Mouse (Mus musculus) lung, embryonic 14.5 days (tissue): Measurements from ENCODE around the gene Sorbs2. TPM values are rescaled to one million over a fixed set of nuclear protein-coding genes. Genes with fewer than 3 reads are reported as not detected.

Experiments
- ATAC-seq: fragments of 200-750 bp; cut with Nextera tagmentation; 2 replicates; pipeline ENCODE4 v1.8.0; 2017; ENCODE audit warnings: mild to moderate bottlenecking, moderate TSS enrichment, moderate library complexity; ENCODE audit not compliant: insufficient read depth
- DNase-seq: peaks from one replicate; pipeline ENCODE4 v3.0.0-alpha.2; 2015
- H3K27ac ChIP-seq: fragments of 300-500 bp; sonication (generic); 2 replicates; pipeline ENCODE4 v1.5.1; 2014; ENCODE audit warnings: low read depth, mild to moderate bottlenecking, moderate library complexity
- H3K27me3 ChIP-seq: fragments of 300-500 bp; sonication (generic); 2 replicates; pipeline ENCODE4 v1.6.1; 2014; ENCODE audit warnings: low read length, control low read depth; ENCODE audit not compliant: insufficient read depth
- H3K36me3 ChIP-seq: fragments of 300-500 bp; sonication (generic); 2 replicates; pipeline ENCODE4 v1.6.1; 2014; ENCODE audit warnings: control low read depth; ENCODE audit not compliant: insufficient read depth
- H3K4me1 ChIP-seq: fragments of 300-500 bp; sonication (generic); 2 replicates; pipeline ENCODE4 v1.6.1; 2014; ENCODE audit warnings: antibody characterized with exemption, control low read depth; ENCODE audit not compliant: insufficient read depth
- H3K4me2 ChIP-seq: fragments of 300-500 bp; sonication (generic); 2 replicates; pipeline ENCODE4 v1.6.1; 2014; ENCODE audit warnings: mild to moderate bottlenecking
- H3K4me3 ChIP-seq: fragments of 300-500 bp; sonication (generic); 2 replicates; pipeline ENCODE4 v1.5.1; 2014; ENCODE audit warnings: low read depth, low read length
- H3K9ac ChIP-seq: fragments of 300-500 bp; sonication (generic); 2 replicates; pipeline ENCODE4 v1.6.1; 2014
- H3K9me3 ChIP-seq: fragments of 300-500 bp; sonication (generic); 2 replicates; pipeline ENCODE4 v1.6.1; 2016; ENCODE audit warnings: low read depth, low read length, control low read depth
- CTCF ChIP-seq: IDR thresholded peaks from 2 replicates; pipeline ENCODE4 v1.5.1; 2016; ENCODE audit warnings: antibody characterized with exemption, low read depth
- WGBS: fragments of 180-500 bp; shearing (Covaris S2); extraction: QIAGEN DNeasy Blood & Tissue Kit; methylation state at CpG from one replicate; pipeline ENCODE4 v1.1.7; 2014; 5-methylcytosine and 5-hydroxymethylcytosine counted together
- polyA plus RNA-seq: library from polyadenylated mRNA; unstranded; fragments of >200 nt; fragmentation: Nextera tagmentation; extraction: Ambion mirVana; gene quantifications from 2 replicates; pipeline ENCODE4 v1.2.1, GENCODE M21; 2014

Gene Sorbs2
- polyA plus RNA-seq, 1 experiment from 2014 or later = 23.3 TPM

GRCm38 (mm10) chr8:45709098-45709497 is 201.5 kb downstream of the Sorbs2 start:
- no peak for ATAC-seq
- Histone ChIP-seq H3K4me1 (no peaks in the 10 kb centered on the region), H3K4me2 (no peak overlapping the region), H3K36me3 (no peaks in the 10 kb centered on the region), H3K9ac (no peak overlapping the region), H3K9me3 (no peaks in the 10 kb centered on the region), H3K4me3 (no peak overlapping the region), H3K27me3 (no peaks in the 10 kb centered on the region), H3K27ac (no peak overlapping the region)
- no peak for DNase-seq
- 79% methylated on average over 4 of the region's 4 CpGs for WGBS
- TF ChIP-seq CTCF = no peak

GRCm38 (mm10) chr8:45709734-45710133 is 202.1 kb downstream of the Sorbs2 start:
- Histone ChIP-seq H3K4me1 (no peaks in the 10 kb centered on the region), H3K27me3 (no peaks in the 10 kb centered on the region), H3K9me3 (no peaks in the 10 kb centered on the region), H3K9ac (no peak overlapping the region), H3K4me3 (no peak overlapping the region), H3K36me3 (no peaks in the 10 kb centered on the region), H3K27ac (no peak overlapping the region), H3K4me2 (no peak overlapping the region)
- DNase-seq = no peak
- no peak for ATAC-seq
- TF ChIP-seq CTCF = no peak
- WGBS = 72% methylated on average over 4 of the region's 4 CpGs

GRCm38 (mm10) chr8:45712610-45713009 is 205.0 kb downstream of the Sorbs2 start:
- DNase-seq (no peak), ATAC-seq (no peak)
- Histone ChIP-seq H3K27ac (no peak overlapping the region), H3K9ac (no peak overlapping the region), H3K4me3 (no peak overlapping the region), H3K27me3 (no peaks in the 10 kb centered on the region), H3K4me1 (no peaks in the 10 kb centered on the region), H3K36me3 (no peaks in the 10 kb centered on the region), H3K4me2 (no peak overlapping the region), H3K9me3 (no peaks in the 10 kb centered on the region)
- 82% methylated on average over 6 of the region's 6 CpGs for WGBS
- no peak for TF ChIP-seq CTCF

- ATAC-seq = no peak
- Histone ChIP-seq H3K4me1 (no peaks in the 10 kb centered on the region), H3K9me3 (no peaks in the 10 kb centered on the region), H3K27me3 (no peaks in the 10 kb centered on the region), H3K4me3 (no peak overlapping the region), H3K36me3 (no peaks in the 10 kb centered on the region), H3K9ac (no peak overlapping the region), H3K27ac (no peak overlapping the region), H3K4me2 (no peak overlapping the region)
- no peak for TF ChIP-seq CTCF
- 44% methylated on average over 3 of the region's 3 CpGs for WGBS
- peak; percentile 58 for DNase-seq
Measured at GRCm38 (mm10) chr8:45714806-45715205, 207.2 kb downstream of the Sorbs2 start.

- H3K4me2 ChIP-seq = no peak overlapping the region
- TF ChIP-seq CTCF = no peak
- H3K27ac ChIP-seq = no peak overlapping the region
- H3K9ac ChIP-seq = no peak overlapping the region
- ATAC-seq (no peak), DNase-seq (no peak)
- no peak overlapping the region for H3K4me3 ChIP-seq
- no peaks in the 10 kb centered on the region for H3K36me3 ChIP-seq
- WGBS = 76% methylated on average over 13 of the region's 13 CpGs
- no peaks in the 10 kb centered on the region for H3K9me3 ChIP-seq
- no peaks in the 10 kb centered on the region for H3K4me1 ChIP-seq
- H3K27me3 ChIP-seq = no peaks in the 10 kb centered on the region
Measured at GRCm38 (mm10) chr8:45715330-45716027, 207.9 kb downstream of the Sorbs2 start.

- Histone ChIP-seq H3K9ac (no peak overlapping the region), H3K27ac (no peak overlapping the region), H3K4me1 (no peaks in the 10 kb centered on the region), H3K4me2 (no peak overlapping the region), H3K4me3 (no peak overlapping the region), H3K36me3 (no peaks in the 10 kb centered on the region), H3K9me3 (no peaks in the 10 kb centered on the region), H3K27me3 (no peaks in the 10 kb centered on the region)
- no peak for ATAC-seq
- no peak for TF ChIP-seq CTCF
- WGBS = 60% methylated on average over 8 of the region's 8 CpGs
- DNase-seq = no peak
Measured at GRCm38 (mm10) chr8:45719776-45720175, 212.2 kb downstream of the Sorbs2 start.

- H3K4me1 ChIP-seq = no peaks in the 10 kb centered on the region
- DNase-seq = no peak
- H3K9ac ChIP-seq = no peak overlapping the region
- H3K27me3 ChIP-seq = no peaks in the 10 kb centered on the region
- no peaks in the 10 kb centered on the region for H3K36me3 ChIP-seq
- no peak for TF ChIP-seq CTCF
- no peak for ATAC-seq
- no peak overlapping the region for H3K4me2 ChIP-seq
- WGBS = 73% methylated on average over 3 of the region's 3 CpGs
- H3K4me3 ChIP-seq = no peak overlapping the region
- no peaks in the 10 kb centered on the region for H3K9me3 ChIP-seq
- H3K27ac ChIP-seq = no peak overlapping the region
Measured at GRCm38 (mm10) chr8:45724204-45724603, 216.6 kb downstream of the Sorbs2 start.
